Mouse (Mus musculus): Measurements from ENCODE around the gene Zzz3.

The Zzz3 gene

DNA sequence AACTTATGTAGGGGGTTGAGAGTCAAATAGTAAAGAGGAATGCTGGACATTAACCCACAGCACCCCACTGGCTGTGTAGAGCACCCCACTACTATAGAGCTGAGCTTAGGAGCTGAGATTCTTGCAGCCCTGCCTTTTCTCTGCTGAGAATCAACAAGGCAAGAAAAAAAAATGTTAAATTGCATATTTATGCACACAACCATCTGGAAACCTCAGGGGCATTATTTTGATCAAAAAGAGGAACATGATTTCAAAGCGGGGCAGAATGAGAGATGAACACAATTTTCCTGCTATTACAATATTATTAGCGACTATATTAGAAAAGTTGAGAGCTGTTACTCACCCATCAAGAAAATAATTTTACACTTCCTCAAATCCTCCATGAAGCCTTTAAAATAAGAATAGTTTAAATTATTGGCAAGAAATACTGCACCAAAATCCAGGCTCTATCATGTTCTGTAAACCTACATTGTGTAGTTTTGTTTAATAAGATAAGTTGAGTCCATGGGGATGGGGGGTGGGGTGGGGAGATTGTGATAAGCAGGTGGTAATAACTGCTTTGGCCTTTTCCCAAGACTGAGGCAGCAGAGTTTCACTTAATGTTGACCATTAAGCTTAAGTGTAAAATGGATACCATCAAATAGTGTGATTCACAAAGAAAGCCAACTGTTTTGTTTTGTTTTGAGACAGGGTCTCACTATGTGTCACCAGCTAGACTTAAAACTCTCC, 103.9 kb downstream of the Zzz3 start:
- no peak for DNase-seq

DNA sequence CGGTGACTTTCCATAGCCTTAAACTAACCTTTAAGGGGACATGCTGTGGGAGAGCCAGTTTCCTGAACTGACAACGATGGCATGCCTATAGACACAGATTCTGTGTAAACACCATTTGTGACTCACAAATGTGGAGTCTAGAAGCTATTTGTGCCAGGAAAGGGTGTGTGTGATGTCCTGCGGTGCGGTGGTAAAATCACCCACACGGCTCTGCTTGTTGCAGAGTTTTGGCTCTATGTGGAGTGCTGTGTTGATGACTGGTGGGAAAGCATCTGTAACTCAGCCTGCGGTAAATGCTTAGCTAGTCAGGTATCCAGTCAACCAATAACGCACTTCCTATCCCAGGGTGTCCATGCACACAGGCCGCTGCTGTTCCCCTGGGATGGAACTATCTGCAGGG, 112.6 kb downstream of the Zzz3 start:
- no peak for DNase-seq

DNA sequence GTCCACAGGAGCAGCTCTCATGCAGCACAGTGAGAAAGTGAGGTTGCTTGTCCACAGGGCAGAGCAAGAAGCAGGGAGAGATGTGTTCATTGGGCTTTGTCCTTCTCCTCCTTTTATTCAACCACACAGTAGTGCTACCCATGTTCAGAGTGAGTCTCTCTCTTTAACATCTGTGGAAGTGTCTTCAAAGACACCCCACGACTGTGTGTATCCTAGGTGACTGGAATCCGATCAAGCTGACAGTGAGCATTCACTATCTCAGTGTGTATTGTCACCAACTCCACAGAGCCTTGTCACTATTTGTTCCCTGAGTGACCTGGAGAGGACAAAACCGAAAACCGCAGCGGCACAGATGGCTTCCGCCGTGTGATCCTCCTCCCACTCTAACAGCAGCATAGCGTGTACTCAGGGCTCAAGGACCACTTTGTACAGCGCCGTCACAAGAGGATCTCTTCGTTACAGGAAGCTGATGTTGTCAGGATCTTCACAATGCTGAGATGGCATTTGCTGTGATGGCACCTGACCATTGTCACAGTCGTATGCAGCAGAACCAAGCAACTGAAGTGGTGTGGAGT, 113.2 kb downstream of the Zzz3 start:
- no peak for DNase-seq

DNA sequence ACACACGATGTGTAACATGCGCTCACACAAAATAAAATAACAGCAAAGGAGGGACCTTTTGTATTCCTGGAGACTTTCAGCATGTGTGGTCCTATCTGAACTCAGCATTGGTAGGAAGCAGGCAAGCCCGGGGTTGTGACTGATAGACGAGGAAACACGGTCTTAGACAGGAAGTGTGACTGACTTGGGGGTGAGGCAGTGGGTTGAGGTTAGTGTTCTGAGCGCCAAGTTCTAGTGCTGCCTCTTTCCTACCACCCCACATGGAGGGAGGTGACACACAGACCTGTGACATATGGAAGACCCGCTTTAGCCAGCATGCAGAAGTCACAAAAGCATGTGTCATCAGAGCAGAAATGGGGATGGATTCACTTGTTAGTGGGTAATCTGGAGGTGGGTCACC, 114.0 kb downstream of the Zzz3 start:
- no peak for DNase-seq
